Mouse (Mus musculus) neural tube, embryonic 10.5 days (tissue): ENCODE results near the gene Phf5a.
"Not testable (repeated sequence)": the region's sequence is repeated elsewhere in the genome, so short reads cannot be mapped to it uniquely, and the experiment has no call there.

Experiments
- DNase-seq: peaks from one replicate; pipeline ENCODE4 v3.0.0-alpha.2; 2017; ENCODE audit warnings: low spot score; ENCODE audit errors: extremely low spot score

Gene Phf5a

DNA sequence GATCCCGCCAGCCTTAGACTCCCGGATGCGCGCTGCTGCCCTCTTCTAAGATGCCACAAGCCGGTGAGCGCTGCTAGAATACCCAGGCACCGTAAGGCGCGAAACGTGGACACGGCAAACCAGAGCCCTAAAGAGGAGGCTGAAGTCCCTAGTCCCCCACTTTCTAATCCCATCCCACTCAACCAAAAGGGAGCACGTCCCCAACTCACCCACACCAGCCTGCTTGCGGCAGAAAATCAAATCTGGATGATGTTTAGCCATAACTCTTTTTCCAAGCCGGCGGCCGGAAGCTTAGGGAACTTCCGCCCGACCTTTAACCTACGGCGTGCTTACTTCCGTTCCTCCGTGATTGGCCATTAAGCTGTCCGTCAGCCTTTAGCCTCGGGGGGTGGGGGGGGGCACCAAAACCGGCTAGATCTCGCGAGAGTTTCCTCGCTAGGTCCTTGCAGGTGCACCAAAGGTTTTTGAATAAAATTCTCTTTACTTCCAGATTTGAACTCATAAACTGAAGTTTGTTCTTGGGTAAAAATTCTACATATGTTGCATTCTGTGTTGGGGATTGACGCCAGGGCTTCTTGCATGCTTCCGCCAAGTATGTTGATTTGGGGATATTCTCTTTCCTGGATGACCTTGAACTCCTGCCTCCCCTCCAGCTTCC, at the start of gene Phf5a:
Gene Phf5a, minus strand, starts transcription at position 308 of the 658 bp plus-strand sequence.
- DNase-seq, result peak; percentile 94

DNA sequence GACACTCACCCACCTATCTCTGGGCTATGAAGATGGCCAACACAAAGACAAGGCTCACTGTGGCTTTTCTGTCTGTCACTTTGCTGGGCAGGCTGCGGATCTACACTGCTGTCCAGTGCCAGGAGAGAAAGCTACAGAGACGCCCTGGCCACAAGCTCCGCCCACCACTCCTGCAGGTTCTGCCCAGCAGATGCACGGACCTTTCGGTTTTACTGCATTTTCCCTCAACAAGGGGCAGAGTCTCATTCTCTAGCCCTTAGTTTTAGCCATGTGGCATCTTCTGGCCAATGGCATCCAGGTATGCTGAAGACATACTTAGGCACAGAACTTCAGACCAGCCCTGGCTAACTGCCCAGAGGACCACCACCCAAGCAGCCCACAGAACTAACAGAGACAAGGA, 49.5 kb upstream of the Phf5a start:
- DNase-seq, result no peak

DNA sequence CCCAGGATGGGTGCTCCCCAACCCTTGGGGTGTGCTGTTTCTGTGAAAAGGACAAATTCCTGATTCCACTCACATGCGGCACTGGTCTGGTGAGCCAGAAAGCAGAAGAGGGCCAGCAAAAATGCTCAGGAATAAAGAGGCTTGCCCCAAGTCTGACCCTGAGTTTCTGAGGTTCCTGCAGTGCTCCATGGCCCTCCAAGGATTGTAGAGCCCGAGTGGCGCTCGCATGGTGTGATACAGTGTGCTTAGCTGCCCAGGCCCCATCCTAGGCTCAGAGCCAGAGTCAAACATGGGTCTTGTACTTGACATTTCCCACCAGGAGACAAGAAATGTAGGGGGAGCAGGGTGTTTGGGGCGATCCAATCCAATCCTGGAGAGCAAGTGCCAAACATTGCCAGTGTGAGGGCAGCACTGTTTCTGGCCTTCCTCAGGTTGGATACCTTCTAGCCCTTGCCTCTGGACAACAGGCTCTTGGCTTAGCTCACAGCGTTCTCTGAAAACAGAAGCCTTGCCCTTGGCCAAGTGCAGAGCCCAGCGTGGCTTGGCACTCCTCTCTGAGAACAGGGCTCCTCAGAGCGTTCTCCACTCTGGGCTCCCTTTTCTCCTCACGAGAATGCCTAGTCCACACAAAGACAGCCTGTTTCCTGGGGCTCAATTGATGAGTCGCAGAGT, 49.0 kb upstream of the Phf5a start:
- no peak for DNase-seq

DNA sequence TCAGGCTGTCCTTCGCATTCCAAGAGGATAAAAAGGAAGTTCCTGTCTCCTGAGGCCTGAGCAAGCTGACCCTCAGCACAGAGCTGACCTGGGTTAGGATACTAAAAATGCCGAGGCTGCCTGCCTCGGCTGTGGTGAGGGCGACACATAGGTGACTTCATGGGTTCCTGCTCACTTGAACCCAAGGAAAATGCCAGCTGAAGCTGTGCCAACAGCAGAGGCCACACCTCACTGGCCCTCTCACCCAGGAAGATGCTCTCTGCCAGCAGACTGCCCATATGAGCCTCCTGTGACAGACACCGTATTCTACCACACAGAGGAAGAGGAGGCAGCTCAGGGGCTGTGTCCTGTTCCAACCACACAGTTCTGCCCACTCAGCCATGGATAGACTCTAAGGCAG, 47.4 kb upstream of the Phf5a start:
- no peak for DNase-seq

DNA sequence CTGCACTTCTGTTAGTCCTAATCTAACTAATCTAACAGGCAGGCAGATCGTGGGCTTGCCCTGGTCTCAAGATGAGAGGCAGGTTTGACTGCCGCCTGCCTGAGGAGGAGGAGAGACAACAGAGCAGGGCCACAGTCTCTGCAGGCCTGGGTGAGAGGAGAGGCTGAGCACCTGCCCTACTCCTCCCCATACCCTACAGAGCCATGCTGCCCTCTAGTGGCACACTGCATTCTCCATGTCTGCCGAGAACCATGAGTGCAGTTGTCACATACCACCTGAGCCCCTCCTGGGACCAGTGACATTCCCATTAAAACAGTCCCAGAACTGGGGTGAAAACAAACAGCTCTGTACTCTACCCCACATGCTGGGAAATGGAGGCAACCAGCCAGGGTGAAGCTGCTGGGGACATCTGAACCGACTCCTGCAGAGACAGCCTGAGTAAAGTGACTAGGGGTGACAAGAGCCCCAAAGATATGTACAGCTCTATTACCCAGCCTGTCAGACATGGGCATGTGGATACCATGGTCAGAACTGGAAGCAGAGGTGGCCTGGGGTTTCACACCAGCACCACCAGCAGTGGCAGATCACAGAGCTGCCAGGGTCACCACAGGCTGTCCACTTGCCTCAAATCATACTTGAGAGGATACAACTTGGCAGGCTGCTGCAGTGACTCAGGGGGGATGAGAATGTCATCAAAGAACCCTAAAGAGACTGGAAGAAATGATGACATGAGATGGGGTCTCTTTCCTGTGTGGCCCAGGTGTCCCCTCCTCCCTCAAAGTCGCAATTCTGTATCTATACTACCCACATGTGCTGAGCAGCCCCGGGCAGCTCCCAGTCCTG, 46.1 kb upstream of the Phf5a start:
- peak; percentile 61 for DNase-seq

DNA sequence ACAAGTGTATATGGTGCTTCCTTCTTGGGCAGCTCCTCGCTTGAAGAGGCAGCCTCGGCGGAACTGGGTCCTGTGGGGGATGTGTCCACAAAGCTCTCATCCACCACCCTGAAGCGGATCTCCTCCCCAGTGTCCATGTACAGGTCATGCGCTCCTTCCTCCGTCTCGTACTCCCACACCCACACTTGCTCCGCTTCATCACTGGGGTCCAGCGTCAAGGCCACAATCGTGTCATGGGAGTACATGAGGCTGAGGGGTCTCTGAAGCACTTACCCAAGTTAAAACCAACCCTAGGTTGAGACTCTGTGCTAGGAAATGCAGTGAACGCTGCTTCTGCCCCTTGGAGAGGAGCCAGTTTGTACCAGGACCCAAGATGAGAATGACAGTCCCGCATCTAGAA, 45.5 kb upstream of the Phf5a start:
- no peak for DNase-seq

DNA sequence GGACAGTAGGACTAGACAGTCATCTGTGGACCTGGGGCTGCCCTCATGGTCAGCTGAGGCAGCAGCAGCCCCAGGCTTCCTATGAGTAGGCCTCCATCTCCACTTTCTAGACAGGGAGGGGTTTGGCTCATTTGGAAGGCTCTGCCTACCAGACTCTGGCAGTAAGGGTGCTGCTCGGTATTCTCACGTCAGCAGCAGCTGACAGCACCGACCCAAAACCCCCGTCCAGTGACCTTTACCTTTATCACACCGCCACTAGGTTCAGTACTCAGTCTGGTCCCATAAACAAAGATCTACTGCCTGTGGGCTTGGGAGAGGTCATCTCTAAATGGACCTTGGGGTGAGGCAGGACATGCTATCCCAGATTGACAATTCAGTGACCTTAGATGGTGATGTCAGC, 44.0 kb upstream of the Phf5a start:
- no peak for DNase-seq

DNA sequence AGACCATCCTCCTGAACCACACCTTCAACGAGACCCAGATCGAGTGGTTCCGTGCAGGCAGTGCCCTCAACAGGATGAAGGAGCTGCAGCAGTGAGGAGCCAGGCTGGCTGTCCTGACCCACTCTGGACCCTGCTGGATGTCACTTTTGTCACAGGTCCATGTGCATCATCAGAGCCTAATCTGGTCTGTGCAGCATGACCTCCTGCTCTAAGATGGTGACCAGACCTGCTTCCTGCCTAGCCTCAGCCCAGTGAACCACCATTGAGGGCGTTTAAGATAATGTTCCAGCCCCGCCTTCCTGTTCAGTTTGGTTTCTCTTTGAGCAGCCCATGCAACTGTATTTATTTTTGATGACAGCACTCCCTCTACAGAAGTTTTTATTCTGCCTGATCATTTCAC, 43.0 kb upstream of the Phf5a start:
- DNase-seq, result no peak

DNA sequence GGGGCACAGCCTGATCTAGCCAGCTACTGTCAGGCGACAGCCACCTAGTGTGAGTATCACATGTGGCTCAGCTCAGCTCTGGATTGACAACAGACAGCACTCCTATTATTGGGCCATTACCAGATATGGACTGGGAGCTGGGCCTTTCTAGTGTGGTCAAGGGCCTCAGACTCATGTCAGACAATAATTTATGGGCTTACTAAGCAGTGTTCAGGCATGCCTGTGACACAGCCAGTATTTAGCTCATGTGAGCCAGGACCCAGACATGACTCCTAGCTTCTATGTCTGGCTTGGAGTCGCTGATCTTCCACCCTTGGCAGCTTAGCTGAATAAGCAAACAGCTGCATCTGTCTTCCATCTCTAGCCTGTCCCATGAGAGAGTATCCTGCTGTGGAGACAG, 40.8 kb upstream of the Phf5a start:
- no peak for DNase-seq

DNA sequence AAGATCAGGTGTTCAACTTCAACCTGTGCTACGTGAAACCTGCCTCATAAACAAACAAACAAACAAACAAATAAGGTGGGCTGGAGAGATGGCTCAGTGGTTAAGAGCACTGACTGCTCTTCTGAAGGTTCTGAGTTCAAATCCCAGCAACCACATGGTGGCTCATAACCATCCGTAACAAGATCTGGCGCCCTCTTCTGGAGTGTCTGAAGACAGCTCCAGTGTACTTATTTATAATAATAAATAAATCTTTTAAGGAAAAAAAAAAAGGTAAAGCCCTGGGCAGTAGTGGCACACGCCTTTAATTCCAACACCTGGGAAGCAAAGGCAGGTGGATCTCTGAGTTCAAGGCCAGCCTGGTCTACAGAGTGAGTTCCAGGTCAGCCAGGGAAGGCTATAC, 37.1 kb upstream of the Phf5a start:
- DNase-seq, result not testable (repeated sequence)

DNA sequence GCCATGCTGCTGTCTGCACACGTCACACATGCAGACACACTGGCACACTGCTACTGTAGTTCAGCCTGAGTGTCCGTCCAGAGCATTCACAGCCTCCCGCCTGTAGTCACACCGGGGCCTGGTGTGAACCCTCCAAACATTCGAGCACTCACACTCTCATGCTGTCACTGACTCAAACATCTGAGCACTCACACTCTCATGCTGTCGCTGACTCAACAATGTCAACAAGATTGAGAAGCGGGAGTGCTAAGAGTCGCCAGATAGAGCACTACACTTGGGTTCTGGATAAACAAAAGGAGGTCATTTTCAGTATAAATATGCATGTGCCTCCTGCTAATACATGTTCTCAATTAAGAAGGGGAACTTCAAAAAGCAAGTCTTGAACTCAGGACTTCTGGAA, 36.2 kb upstream of the Phf5a start:
- DNase-seq, result no peak

DNA sequence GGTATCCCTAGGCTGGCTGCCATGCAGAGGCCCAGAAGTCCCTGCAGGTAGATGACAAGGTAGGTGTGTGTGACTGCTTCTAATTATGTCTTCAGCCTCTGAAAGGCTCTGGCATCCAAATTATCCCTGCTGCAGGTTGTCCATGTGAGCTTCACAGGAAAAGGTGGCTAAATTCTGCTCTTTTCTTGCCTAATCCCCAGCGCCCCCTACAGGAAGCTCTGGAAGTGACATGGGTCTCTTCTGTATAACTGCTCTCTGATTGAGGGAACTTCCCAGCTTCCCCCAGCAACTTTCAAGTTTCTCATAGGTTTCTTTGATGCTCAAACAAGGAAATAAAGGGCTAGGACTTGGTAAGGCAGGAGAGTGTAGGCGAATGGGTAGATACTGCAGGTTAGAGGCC, 33.2 kb upstream of the Phf5a start:
- peak; percentile 67 for DNase-seq

DNA sequence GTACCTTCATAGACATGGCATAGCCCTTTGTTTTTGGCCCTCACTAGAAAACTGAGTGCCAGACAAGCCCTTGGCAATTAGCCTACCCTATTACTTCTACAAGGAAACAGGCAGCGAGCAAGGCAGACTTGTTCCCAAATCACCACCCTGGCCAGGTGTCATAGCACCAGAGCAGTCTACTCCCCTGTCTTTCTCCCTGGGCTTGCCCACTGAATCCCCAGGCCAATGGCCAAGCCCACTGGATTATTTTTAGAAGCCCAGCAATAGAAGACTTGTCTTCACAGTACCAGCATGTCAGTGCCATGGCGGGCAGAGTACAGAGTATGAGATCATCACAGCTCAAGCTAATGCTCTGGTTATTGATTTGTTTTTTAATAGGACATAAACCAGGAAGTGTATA, 27.0 kb upstream of the Phf5a start:
- no peak for DNase-seq

DNA sequence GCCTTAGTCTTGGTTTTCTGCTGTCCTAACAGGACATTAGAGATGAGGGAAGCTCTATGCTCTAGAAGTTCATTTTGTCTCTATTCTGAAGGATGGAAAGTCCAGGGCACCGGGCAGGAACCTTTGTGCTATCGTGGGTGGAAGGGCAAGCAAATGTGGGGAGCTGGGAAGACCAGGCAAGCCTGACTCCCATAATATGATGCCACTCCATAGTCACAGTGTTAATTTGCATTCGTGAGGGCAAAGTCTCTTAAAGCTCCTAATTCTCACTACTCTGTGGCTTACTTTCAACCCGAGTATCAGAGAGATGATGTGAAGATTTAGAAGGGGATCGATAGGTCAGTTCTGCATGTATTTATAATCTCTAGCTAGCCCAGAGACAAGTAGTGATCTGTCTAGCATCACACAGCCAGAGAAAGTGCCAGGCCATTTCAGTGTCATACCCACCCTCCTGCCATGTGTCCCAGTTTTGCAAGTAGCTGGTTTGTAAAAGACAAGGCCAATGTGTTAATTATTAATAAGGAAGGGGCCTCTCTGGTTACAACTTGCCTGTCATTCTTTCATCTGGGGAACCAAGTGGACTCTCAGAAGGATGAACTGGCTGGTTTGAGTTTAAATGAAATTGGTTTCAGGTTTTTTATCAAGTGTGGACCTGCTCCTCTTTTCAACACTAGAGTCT, 26.0 kb upstream of the Phf5a start:
- no peak for DNase-seq

DNA sequence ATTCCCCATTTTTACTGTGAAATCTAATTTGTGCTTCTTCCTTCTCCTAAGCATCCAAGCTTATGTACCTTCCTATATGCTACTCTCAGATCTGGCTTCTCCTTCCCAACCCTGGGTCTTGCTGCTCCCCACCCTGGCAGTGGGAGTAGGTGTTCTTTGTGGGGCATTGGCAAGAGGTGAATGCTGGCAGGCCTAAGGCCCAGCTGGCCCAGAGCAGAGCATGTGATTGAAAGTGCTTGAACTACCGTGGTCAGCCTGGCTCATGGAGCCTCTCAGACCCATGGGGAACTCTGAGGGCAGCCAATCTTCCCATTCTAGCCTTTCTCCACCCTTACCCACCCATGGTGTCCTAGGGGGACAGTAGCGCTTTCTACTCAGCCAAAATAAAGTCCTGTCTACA, 24.7 kb upstream of the Phf5a start:
- DNase-seq, result no peak

DNA sequence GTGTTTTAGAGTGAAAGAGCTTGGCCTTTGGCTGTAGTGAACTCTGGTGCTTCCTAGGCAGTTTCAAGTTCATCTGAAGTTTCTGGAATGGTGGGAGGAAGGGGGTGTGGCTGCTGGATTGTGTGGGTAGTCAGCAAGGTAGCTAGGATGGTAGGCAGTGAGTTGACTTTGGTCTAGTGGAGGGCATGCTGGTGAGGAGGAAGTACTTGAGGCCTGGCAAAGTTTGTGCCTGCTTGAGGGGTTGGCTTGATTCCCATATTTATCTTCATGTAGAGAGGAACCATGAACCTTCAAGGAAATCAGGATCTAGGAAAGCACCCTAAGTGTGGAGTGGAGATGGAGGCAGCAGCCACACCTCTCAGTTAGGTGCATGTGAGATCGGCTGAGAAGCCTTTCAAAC, 22.3 kb upstream of the Phf5a start:
- no peak for DNase-seq

DNA sequence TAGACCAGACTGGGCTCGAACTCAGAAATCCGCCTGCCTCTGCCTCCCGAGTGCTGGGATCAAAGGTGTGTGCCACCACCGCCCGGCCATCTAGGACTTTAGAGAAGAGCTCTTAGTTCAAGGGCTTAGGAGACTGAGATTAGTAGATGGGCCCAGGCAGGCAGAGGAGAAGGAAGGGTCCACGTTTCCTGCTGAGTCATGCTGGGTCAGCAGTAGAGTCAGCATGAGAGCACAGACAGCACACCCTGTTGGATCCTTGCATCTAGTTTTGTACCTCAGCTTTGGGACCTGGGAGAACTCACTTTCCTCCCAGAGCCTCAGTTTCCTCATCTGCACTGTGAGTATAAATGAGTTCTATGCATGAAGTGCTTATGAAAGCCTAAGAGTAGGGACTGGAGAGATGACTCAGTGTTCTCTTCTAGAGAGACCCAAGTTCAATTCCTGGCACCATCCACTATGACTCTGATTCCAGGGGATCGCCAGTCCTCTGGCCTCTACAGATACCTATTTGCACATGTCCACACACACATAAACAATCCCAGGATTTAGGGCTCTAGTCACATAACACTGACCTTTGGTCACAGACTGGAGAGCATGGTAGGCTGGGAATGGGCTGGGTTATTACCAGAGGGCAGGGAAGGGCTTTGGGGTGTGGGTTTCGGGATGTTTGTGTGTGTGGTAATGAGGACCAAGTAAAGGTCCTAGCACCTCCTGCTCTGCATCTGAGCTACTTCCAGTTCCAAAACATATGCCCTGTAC, 20.3 kb upstream of the Phf5a start:
- no peak for DNase-seq

DNA sequence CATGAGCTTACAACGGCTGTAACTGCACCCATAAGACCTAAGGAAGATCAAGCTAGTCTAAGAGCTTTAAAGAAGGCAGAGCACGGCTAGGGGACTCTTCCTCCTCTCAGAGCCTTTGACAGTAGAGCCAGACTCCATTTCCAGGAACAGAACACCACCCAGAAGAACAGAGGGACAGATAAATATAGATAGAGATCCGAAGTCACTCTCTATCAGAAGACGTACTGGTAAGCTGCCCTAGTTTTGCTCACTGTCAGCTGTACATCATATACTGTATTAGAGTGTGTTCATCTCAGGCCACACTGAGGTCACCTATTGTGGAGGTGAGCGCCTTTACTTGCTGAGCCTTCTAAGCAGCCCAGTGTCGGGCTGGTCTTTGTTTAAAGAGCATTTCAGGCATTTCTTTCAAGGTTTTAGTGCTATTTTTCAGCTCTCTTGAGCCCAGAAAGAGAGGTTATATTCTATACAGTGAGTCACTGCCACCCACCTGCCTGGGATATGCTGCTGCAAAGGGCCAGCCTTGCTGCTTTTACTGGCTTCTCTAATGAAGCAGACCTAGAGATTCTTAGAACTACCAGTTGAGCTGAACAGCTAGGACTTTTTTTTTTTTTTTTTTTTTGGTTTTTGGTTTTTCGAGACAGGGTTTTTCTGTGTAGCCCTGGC, 19.6 kb upstream of the Phf5a start:
- DNase-seq, result no peak

DNA sequence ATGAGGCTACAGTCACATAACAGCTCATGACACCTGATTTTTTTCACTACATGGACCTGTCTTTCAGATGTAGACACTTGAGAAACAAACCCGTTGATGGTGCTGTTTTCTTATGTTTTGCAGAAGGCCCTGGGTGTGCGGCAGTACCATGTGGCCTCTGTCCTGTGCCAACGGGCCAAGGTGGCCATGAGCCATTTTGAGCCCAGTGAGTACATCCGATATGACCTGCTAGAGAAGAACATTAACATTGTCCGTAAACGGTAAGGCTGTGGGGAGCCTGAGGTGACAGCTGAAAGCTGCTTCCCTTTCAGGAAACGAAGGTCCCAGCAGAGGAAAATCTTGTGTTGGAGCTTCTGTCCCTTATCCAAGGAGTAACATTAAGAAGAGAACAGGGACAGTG, 17.5 kb upstream of the Phf5a start:
- no peak for DNase-seq

DNA sequence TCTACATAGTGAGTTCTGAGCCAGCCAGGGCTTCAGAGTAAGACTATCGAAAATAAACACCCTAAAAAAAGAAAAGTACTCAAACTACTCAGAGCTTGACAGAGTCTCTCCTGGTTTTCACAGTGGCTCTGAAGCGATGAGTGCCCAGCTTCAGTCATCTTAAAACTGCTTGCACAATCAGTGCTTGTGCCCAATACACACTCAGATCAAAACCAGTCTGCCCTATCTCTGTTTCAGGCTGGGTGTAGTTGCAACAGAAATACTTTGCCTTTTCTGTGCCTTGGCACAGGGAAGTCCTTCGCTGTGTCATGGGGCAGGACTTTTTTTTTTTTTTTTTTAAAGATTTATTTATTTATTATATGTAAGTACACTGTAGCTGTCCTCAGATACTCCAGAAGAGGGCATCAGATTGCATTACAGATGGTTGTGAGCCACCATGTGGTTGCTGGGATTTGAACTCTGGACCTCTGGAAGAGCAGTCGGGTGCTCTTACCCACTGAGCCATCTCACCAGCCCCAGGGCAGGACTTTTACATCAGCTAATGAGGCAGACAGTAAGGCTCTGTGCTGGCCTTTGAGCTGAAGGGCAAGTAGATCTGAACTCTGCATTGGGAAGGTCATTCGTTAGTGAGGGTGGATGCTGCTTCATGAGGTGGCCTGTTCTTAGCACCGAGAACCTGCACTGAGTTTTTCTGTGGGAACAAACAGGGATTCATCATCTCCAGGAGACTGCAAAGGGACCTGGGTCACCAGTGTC, 15.3 kb upstream of the Phf5a start:
- no peak for DNase-seq
